Mouse (Mus musculus) liver, adult 2 months (tissue): ENCODE measurements at regions not wholly inside any gene's neighbourhood (a gene's known extent, or its start where the extent isn't known, plus 50 kb on each side); places are given as distances from the start of the nearest gene placed in this dataset.

Experiments used
- CTCF ChIP-seq: fragments of 200-500 bp; IDR thresholded peaks from 2 replicates; pipeline ENCODE4 v1.5.1; 2011; ENCODE audit warnings: low read depth, low read length, control low read depth
- POLR2A ChIP-seq: fragments of 200-500 bp; IDR thresholded peaks from 2 replicates; pipeline ENCODE4 v1.6.1; 2011; ENCODE audit warnings: low read length, control low read depth; ENCODE audit not compliant: insufficient read depth; ENCODE audit errors: extremely low read depth

GRCm38 (mm10) chr12:16233559-16233958 is 377.2 kb downstream of the Lpin1 start:
- TF ChIP-seq CTCF (no peak), POLR2A (no peak)
